ENCODE assay signal across 7 mouse cellular contexts in genomic region chr6:18848051-18848701, GRCm38 (mm10). TPM values are rescaled to one million over a fixed set of nuclear protein-coding genes. Genes with fewer than 3 reads are reported as not detected.
DNase-seq lines count a peak whose midpoint lies in the region; ATAC-seq lines count a peak whose summit lies in the region.

TSS of gene Lsm8 (plus strand) at chr6:18848579.

- WGBS in embryonic facial prominence, embryonic 12.5 days, result 2% methylated on average over 37 of the region's 37 CpGs
- WGBS in limb, embryonic 11.5 days, result 2% methylated on average over 37 of the region's 37 CpGs
- under 1% methylated on average over 37 of the region's 37 CpGs for WGBS in midbrain, embryonic 14.5 days

- peak; percentile 96 for DNase-seq in adrenal gland, postnatal 25 days
- peak; percentile 100 for DNase-seq in heart, adult 11 months
- DNase-seq in kidney, adult 18-20 months, result peak; percentile 96
- DNase-seq in limb, embryonic 11.5 days (ENCODE audit: low spot score), result peak; percentile 97
- DNase-seq in midbrain, embryonic 14.5 days, result peak; percentile 99
- peak; percentile 92 for DNase-seq in spleen, adult 18-20 months

- H3K9ac ChIP-seq in embryonic facial prominence, embryonic 12.5 days, result peak within 1 kb of the TSS; percentile 89
- H3K9ac ChIP-seq in limb, embryonic 11.5 days (ENCODE audit: low read length), result peak within 1 kb of the TSS; percentile 94
- peak within 1 kb of the TSS; percentile 94 for H3K9ac ChIP-seq in midbrain, embryonic 14.5 days (replicated peaks; ENCODE audit: low read length)

- ATAC-seq in embryonic facial prominence, embryonic 12.5 days (ENCODE audit: insufficient number of reproducible peaks, insufficient read depth, low FRiP score, low TSS enrichment), result peak; percentile 100
- peak; percentile 100 for ATAC-seq in limb, embryonic 11.5 days (ENCODE audit: insufficient number of reproducible peaks, low FRiP score, low TSS enrichment, low read depth)
- ATAC-seq in midbrain, embryonic 14.5 days (ENCODE audit: low FRiP score, low TSS enrichment), result peak; percentile 100

- H3K36me3 ChIP-seq in embryonic facial prominence, embryonic 12.5 days, result peaks cover 15% of the 10 kb centered on the region
- no peaks in the 10 kb centered on the region for H3K36me3 ChIP-seq in limb, embryonic 11.5 days (ENCODE audit: control insufficient read depth, insufficient read depth, low read length)
- H3K36me3 ChIP-seq in midbrain, embryonic 14.5 days (ENCODE audit: control insufficient read depth, insufficient read depth, low read length), result peaks cover 18% of the 10 kb centered on the region

- H3K4me1 ChIP-seq in embryonic facial prominence, embryonic 12.5 days, result 0 out of 2 replicates have a peak, but pooled peaks cover 7% of the 10 kb centered on the region
- H3K4me1 ChIP-seq in limb, embryonic 11.5 days (ENCODE audit: control insufficient read depth, insufficient read depth, low read length), result 0 out of 2 replicates have a peak, but pooled peaks cover 7% of the 10 kb centered on the region
- peaks cover 16% of the 10 kb centered on the region for H3K4me1 ChIP-seq in midbrain, embryonic 14.5 days (ENCODE audit: control insufficient read depth, insufficient read depth, low read length)

- peak within 1 kb of the TSS; percentile 93 for H3K27ac ChIP-seq in embryonic facial prominence, embryonic 12.5 days
- H3K27ac ChIP-seq in limb, embryonic 11.5 days (replicated peaks; ENCODE audit: low read depth, low read length), result peak within 1 kb of the TSS; percentile 90
- H3K27ac ChIP-seq in midbrain, embryonic 14.5 days (replicated peaks; ENCODE audit: low read depth, low read length), result peak within 1 kb of the TSS; percentile 95

- peak within 1 kb of the TSS; percentile 59 for H3K4me2 ChIP-seq in embryonic facial prominence, embryonic 12.5 days (replicated peaks)
- H3K4me2 ChIP-seq in limb, embryonic 11.5 days (ENCODE audit: low read depth, severe bottlenecking), result peak within 1 kb of the TSS; percentile 56
- peak within 1 kb of the TSS; percentile 66 for H3K4me2 ChIP-seq in midbrain, embryonic 14.5 days (ENCODE audit: low read length)

- no peaks in the 10 kb centered on the region for H3K9me3 ChIP-seq in embryonic facial prominence, embryonic 12.5 days
- H3K9me3 ChIP-seq in limb, embryonic 11.5 days (ENCODE audit: control insufficient read depth, low read length), result no peaks in the 10 kb centered on the region
- no peaks in the 10 kb centered on the region for H3K9me3 ChIP-seq in midbrain, embryonic 14.5 days (ENCODE audit: control insufficient read depth, low read length)

- no peaks in the 10 kb centered on the region for H3K27me3 ChIP-seq in embryonic facial prominence, embryonic 12.5 days
- no peaks in the 10 kb centered on the region for H3K27me3 ChIP-seq in limb, embryonic 11.5 days (ENCODE audit: control insufficient read depth, insufficient read depth, low read length)
- H3K27me3 ChIP-seq in midbrain, embryonic 14.5 days (ENCODE audit: control insufficient read depth, insufficient read depth, low read length), result no peaks in the 10 kb centered on the region

- peak within 1 kb of the TSS; percentile 77 for H3K4me3 ChIP-seq in embryonic facial prominence, embryonic 12.5 days
- H3K4me3 ChIP-seq in limb, embryonic 11.5 days (ENCODE audit: low read depth, low read length), result peak within 1 kb of the TSS; percentile 65
- H3K4me3 ChIP-seq in midbrain, embryonic 14.5 days (replicated peaks; ENCODE audit: low read depth, low read length), result peak within 1 kb of the TSS; percentile 75

RNA-seq across cellular contexts. Expression of gene Lsm8, which starts in this region (rescaled TPM):
- total RNA-seq in adrenal gland, postnatal 25 days (2021), result 32.5 and 37.0 TPM in 2 replicates
- 192 and 195 TPM in 2 replicates for polyA plus RNA-seq in embryonic facial prominence, embryonic 12.5 days (2016; fragmentation: Nextera tagmentation; extraction: Ambion mirVana)
- polyA plus RNA-seq in limb, embryonic 11.5 days (2014; fragmentation: Nextera tagmentation; extraction: Ambion mirVana), result 242 and 273 TPM in 2 replicates
- 111 and 137 TPM in 2 replicates for polyA plus RNA-seq in midbrain, embryonic 14.5 days (2014; fragmentation: Nextera tagmentation; extraction: Ambion mirVana)

Comparison
In these comparisons a context has a peak if more than half of its experiments do, and no peak if none do; other contexts are left out.
1. Peak in every context shown above with its lines: DNase-seq, ATAC-seq, H3K4me3 ChIP-seq and H3K27ac ChIP-seq.